Mouse (Mus musculus) liver, adult 2 months (tissue): Measurements from ENCODE around the gene Nat9. TPM values are rescaled to one million over a fixed set of nuclear protein-coding genes. Genes with fewer than 3 reads are reported as not detected.

Experiments
- DNase-seq: peaks from one replicate; pipeline ENCODE4 v3.0.0-alpha.2; 2011; ENCODE audit warnings: low read depth, low spot score; ENCODE audit errors: extremely low read depth
- H3K27ac ChIP-seq: fragments of 200-500 bp; replicated peaks from 2 replicates; pipeline ENCODE4 v1.5.1; 2012; ENCODE audit warnings: low read depth, mild to moderate bottlenecking, control low read depth, inconsistent platforms, low read length; ENCODE audit not compliant: insufficient read depth
- H3K27me3 ChIP-seq: fragments of 200-500 bp; 2 replicates; pipeline ENCODE4 v1.6.1; 2012; ENCODE audit warnings: mild to moderate bottlenecking, moderate library complexity, low read length, inconsistent platforms; ENCODE audit not compliant: control insufficient read depth, insufficient read depth
- H3K36me3 ChIP-seq: fragments of 200-500 bp; 2 replicates; pipeline ENCODE4 v1.6.1; 2012; ENCODE audit warnings: low read length, inconsistent platforms; ENCODE audit not compliant: control insufficient read depth, insufficient read depth
- H3K4me1 ChIP-seq: fragments of 200-500 bp; 2 replicates; pipeline ENCODE4 v1.6.1; 2011; ENCODE audit warnings: low read length; ENCODE audit not compliant: control insufficient read depth, insufficient read depth
- H3K4me3 ChIP-seq: fragments of 200-500 bp; 2 replicates; pipeline ENCODE4 v1.5.1; 2011; ENCODE audit warnings: low read depth, mild to moderate bottlenecking, control low read depth, low read length, moderate library complexity; ENCODE audit not compliant: insufficient read depth
- H3K79me2 ChIP-seq: fragments of 200-500 bp; 2 replicates; pipeline ENCODE4 v1.6.1; 2012; ENCODE audit warnings: inconsistent platforms, mild to moderate bottlenecking, low read length, moderate library complexity; ENCODE audit not compliant: control insufficient read depth, insufficient read depth
- H3K9ac ChIP-seq: fragments of 200-500 bp; 2 replicates; pipeline ENCODE4 v1.6.1; 2012; ENCODE audit warnings: low read depth, mild to moderate bottlenecking, control low read depth, inconsistent platforms, low read length
- CTCF ChIP-seq: fragments of 200-500 bp; IDR thresholded peaks from 2 replicates; pipeline ENCODE4 v1.5.1; 2011; ENCODE audit warnings: low read depth, low read length, control low read depth
- POLR2A ChIP-seq: fragments of 200-500 bp; IDR thresholded peaks from 2 replicates; pipeline ENCODE4 v1.6.1; 2011; ENCODE audit warnings: low read length, control low read depth; ENCODE audit not compliant: insufficient read depth; ENCODE audit errors: extremely low read depth
- WGBS: fragments of 180-500 bp; shearing (Covaris S2); methylation state at CpG from one replicate; pipeline ENCODE4 v1.1.7; 2018; 5-methylcytosine and 5-hydroxymethylcytosine counted together
- polyA plus RNA-seq: library from polyadenylated mRNA; depleted of rRNA; stranded (reverse); fragments of >200 nt; gene quantifications from 2 replicates; pipeline ENCODE4 v1.2.3, GENCODE M21; 2012
- total RNA-seq: library from RNA; depleted of rRNA; stranded (reverse); fragments of >200 nt; gene quantifications from 2 replicates; pipeline ENCODE4 v1.2.3, GENCODE M21; 2014

The Nat9 gene
- total and polyA plus RNA-seq, 2 experiments: 28.7 to 43.7 TPM

- H3K36me3 ChIP-seq: no peaks in the 10 kb centered on the region
- H3K27ac ChIP-seq: no peak overlapping the region
Measured at GRCm38 (mm10) chr11:115222077-115222476, 34.4 kb upstream of the Nat9 start.

GRCm38 (mm10) chr11:115219685-115220084, 32.0 kb upstream of the Nat9 start:
- Histone ChIP-seq H3K79me2 (no peaks in the 10 kb centered on the region; the same call in 1 of the 2 replicates), H3K9ac (peak overlapping the region; percentile 27), H3K4me1 (peaks cover 16% of the 10 kb centered on the region), H3K27ac (peak overlapping the region; percentile 92), H3K27me3 (no peaks in the 10 kb centered on the region), H3K36me3 (no peaks in the 10 kb centered on the region), H3K4me3 (no peak overlapping the region; the same call in 1 of the 2 replicates)
- peak; percentile 95 for DNase-seq
- TF ChIP-seq POLR2A: no peak
- TF ChIP-seq CTCF: no peak
- WGBS: 18% methylated on average over 10 of the region's 10 CpGs

More at GRCm38 (mm10) chr11:115222077-115222476, 34.4 kb upstream of the Nat9 start:
- H3K4me1 ChIP-seq: peaks cover 16% of the 10 kb centered on the region
- H3K27me3 ChIP-seq: no peaks in the 10 kb centered on the region
- no peak overlapping the region for H3K9ac ChIP-seq
- no peak for DNase-seq
- no peaks in the 10 kb centered on the region; the same call in 1 of the 2 replicates for H3K79me2 ChIP-seq
- H3K4me3 ChIP-seq: no peak overlapping the region
- WGBS: 82% methylated on average over 12 of the region's 12 CpGs
- TF ChIP-seq POLR2A: no peak
- TF ChIP-seq CTCF: no peak

- Histone ChIP-seq H3K27me3 (no peaks in the 10 kb centered on the region), H3K9ac (peak overlapping the region; percentile 27), H3K4me1 (peaks cover 16% of the 10 kb centered on the region), H3K27ac (peak overlapping the region; percentile 92), H3K79me2 (no peaks in the 10 kb centered on the region; the same call in 1 of the 2 replicates), H3K36me3 (no peaks in the 10 kb centered on the region), H3K4me3 (no peak overlapping the region; the same call in 1 of the 2 replicates)
- peak; percentile 98 for DNase-seq
- no peak for TF ChIP-seq CTCF
- WGBS: 9% methylated on average over 9 of the region's 9 CpGs
Measured at GRCm38 (mm10) chr11:115219263-115219662, 31.6 kb upstream of the Nat9 start.

- no peak for DNase-seq
- no peaks in the 10 kb centered on the region for H3K79me2 ChIP-seq
- 89% methylated on average over 18 of the region's 18 CpGs for WGBS
- no peaks in the 10 kb centered on the region for H3K27me3 ChIP-seq
- peak overlapping the region; percentile 92 for H3K27ac ChIP-seq
- TF ChIP-seq POLR2A: no peak
- no peak for TF ChIP-seq CTCF
- no peak overlapping the region for H3K9ac ChIP-seq
- H3K4me3 ChIP-seq: no peak overlapping the region
- H3K36me3 ChIP-seq: no peaks in the 10 kb centered on the region
- peaks cover 16% of the 10 kb centered on the region for H3K4me1 ChIP-seq
Measured at GRCm38 (mm10) chr11:115217439-115218410, 30.1 kb upstream of the Nat9 start.

GRCm38 (mm10) chr11:115215123-115215522, 27.5 kb upstream of the Nat9 start:
- 94% methylated on average over 5 of the region's 5 CpGs for WGBS
- no peak overlapping the region for H3K27ac ChIP-seq

GRCm38 (mm10) chr11:115212116-115212515, 24.5 kb upstream of the Nat9 start:
- no peaks in the 10 kb centered on the region for H3K79me2 ChIP-seq
- 27% methylated on average over 13 of the region's 13 CpGs for whole genome bisulfite sequencing
- no peak for DNase-seq
- no peak for TF ChIP-seq POLR2A
- TF ChIP-seq CTCF: no peak
- no peaks in the 10 kb centered on the region for H3K4me1 ChIP-seq
- no peaks in the 10 kb centered on the region; the same call in 1 of the 2 replicates for H3K36me3 ChIP-seq
- H3K4me3 ChIP-seq: no peak overlapping the region
- no peaks in the 10 kb centered on the region for H3K27me3 ChIP-seq
- no peak overlapping the region for H3K9ac ChIP-seq
- H3K27ac ChIP-seq: no peak overlapping the region

More at GRCm38 (mm10) chr11:115215123-115215522, 27.5 kb upstream of the Nat9 start:
- H3K4me1 ChIP-seq: peaks cover 15% of the 10 kb centered on the region
- H3K27me3 ChIP-seq: no peaks in the 10 kb centered on the region
- TF ChIP-seq CTCF (no peak), POLR2A (no peak)
- no peak overlapping the region for H3K9ac ChIP-seq
- H3K36me3 ChIP-seq: no peaks in the 10 kb centered on the region
- DNase-seq: no peak
- H3K4me3 ChIP-seq: no peak overlapping the region
- no peaks in the 10 kb centered on the region for H3K79me2 ChIP-seq
